Mouse (Mus musculus) liver, embryonic 18 days (tissue): Measurements from ENCODE around the gene Tbc1d20. TPM values are rescaled to one million over a fixed set of nuclear protein-coding genes. Genes with fewer than 3 reads are reported as not detected.

Experiments
- polyA plus RNA-seq: library from polyadenylated mRNA; depleted of rRNA; stranded (reverse); fragments of >200 nt; gene quantifications from 2 replicates; pipeline ENCODE4 v1.2.3, GENCODE M21; 2012; rRNA removed

The Tbc1d20 gene
- 11.9 and 12.3 TPM in 2 replicates for polyA plus RNA-seq

DNA sequence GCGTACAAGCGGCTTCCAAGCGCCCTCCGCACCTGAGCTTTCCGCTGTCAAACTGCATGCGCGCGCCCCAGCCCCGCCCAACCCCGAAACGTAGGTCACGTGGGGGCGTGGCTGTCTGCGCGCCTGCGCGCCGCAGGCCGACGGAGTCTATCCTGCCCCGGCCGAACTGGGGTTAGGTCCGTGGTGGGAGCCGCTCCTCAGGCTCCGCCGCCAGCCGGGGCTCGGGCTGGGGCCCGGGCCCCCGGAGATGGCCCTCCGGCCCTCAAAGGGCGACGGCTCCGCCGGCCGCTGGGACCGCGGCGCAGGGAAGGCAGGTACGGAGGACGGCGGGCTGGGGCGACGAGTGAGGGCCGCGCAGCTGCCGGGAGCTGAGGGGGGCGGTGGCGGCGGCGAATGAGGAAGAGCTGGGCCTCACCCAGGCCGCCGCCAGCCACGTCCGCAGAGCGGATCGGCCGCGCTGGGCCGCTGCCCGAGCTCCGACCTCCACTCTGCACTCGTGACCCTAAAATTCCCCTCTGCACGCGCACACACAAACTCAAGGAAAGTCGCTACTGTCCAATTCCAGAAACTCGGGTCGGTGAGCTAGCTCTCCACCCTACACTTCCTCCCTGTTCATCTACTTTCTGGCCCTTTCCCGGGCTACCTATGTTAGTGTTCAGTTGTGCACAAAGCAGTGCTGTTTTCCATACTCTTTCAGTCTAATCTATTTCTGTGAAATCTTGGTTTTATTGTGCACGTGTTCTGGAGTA is at the start of gene Tbc1d20:
Gene Tbc1d20 (plus strand): TSS at position 102 of the 749 bp plus-strand sequence.

DNA sequence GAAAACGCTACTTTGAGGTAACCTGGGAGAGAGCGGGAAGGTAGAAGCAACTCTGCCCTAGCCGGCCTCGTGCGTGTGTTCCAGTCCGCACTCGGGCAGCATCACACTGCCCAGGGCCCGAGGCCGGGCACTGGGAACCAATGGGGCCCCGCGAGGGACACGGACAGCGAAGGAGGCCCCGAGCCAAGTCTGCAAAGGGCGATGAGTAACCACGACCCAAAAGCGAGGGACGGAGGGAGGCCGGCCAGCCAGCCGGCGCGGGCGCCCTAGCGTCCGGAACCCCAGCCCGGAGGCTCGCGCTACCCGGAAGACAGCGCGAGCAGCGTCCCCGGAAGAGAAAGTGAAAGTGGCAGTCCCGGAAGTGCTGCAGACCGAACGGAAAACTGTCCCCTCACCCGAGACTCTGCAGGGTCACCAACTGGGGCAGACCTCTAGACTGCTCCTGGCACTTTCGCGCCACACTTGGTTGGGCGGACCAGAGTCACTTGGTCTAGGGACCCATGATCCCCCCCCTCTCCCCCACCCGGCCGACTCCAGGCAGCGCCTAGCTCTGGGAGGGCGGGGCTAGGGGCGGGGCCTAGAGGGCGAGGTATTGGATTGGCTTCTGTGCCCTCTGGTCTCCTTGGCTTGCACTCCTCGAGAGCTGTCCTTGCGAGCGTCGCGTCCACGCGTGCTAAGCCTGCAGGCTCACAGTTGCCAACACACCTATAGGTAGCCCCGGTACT is 38.6 kb downstream of the Tbc1d20 start, which contains the start of gene Rbck1:
Gene Rbck1 (minus strand): TSS at position 553 of the 725 bp plus-strand sequence.

DNA sequence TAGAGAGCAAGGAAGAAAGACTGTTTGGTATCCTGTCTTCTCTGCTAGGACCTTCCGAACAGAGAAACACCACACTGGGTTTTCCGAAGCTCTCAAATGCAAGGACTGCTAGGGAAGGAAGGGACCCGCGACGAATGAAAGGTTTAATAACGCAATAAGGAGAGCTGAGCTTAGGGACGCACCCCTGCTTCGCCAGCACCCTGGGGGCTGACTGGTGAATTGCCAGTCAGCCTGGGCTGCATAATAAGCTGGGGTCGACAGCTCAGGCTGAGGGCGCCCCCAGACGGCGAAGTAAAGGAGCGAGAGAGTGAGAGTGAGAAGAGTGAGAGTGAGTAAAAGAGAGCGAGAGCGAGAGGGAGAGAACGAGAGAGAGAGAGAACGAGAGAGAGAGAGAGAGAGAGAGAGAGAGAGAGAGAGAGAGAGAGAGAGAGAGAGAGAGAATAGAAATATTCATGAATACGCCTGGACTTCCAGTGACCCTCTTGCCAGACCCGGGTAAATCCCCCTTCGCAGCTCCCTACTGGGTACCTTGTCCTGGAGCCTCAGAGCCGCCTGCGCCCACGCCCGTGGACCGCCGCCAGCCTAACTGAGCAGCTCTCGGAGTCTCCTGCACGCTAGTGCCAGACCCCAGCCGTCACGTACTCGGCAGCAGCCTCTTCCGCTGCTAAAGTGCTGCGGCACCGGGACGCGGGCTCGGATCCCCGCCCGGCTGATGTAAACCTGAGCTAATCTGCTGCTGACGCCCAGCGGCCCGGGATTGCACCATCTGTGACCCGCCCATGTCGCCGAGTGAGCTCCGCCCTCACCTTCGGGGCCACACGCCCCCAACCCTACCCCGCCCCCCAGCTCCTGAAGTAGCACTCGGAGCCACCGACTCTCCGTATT is 49.9 kb downstream of the Tbc1d20 start, which contains the start of gene Trib3:
Gene Trib3 (minus strand): TSS at position 704 of the 885 bp plus-strand sequence.

Other genes starting within 250 kb of the Tbc1d20 start
- gene Scrt2, start 212.3 kb upstream of the Tbc1d20 start, polyA plus RNA-seq = not detected in 2 replicates
- gene Srxn1, start 188.3 kb upstream of the Tbc1d20 start, polyA plus RNA-seq = 4.2 and 9.5 TPM in 2 replicates
- 0.12 and 0.19 TPM in 2 replicates for gene Tcf15, start 150.3 kb upstream of the Tbc1d20 start, polyA plus RNA-seq
- gene Csnk2a1, start 67.0 kb upstream of the Tbc1d20 start, polyA plus RNA-seq = 21.7 TPM in 2 replicates
- 43.3 and 47.3 TPM in 2 replicates for gene Rbck1, start 38.8 kb downstream of the Tbc1d20 start, polyA plus RNA-seq
- 2.0 and 2.2 TPM in 2 replicates for gene Trib3, start 50.2 kb downstream of the Tbc1d20 start, polyA plus RNA-seq
- gene Nrsn2, start 82.8 kb downstream of the Tbc1d20 start, polyA plus RNA-seq = not detected in 2 replicates
- gene Sox12, start 104.2 kb downstream of the Tbc1d20 start, polyA plus RNA-seq = 3.6 and 4.4 TPM in 2 replicates
- 5.4 TPM in 2 replicates for gene Zcchc3, start 121.2 kb downstream of the Tbc1d20 start, polyA plus RNA-seq
- gene 6820408C15Rik, start 121.8 kb downstream of the Tbc1d20 start, polyA plus RNA-seq = 0.14 and 0.15 TPM in 2 replicates
- gene Defb23, start 170.8 kb downstream of the Tbc1d20 start, polyA plus RNA-seq = not detected in 2 replicates
- not detected in 2 replicates for gene Defb20, start 183.2 kb downstream of the Tbc1d20 start, polyA plus RNA-seq
- not detected in 2 replicates for gene Defb22, start 196.3 kb downstream of the Tbc1d20 start, polyA plus RNA-seq
- gene Defb26, start 217.9 kb downstream of the Tbc1d20 start, polyA plus RNA-seq = not detected in 2 replicates
- not detected in 2 replicates for gene Defb28, start 224.4 kb downstream of the Tbc1d20 start, polyA plus RNA-seq
- gene Defb29, start 246.3 kb downstream of the Tbc1d20 start, polyA plus RNA-seq = not detected in 2 replicates